Mouse (Mus musculus): Measurements from ENCODE around the gene Pdlim7. TPM values are rescaled to one million over a fixed set of nuclear protein-coding genes. Genes with fewer than 3 reads are reported as not detected.
A peak's percentile ranks its signal among the peaks of the same experiment; 100 is the strongest.

The Pdlim7 gene
- polyA plus RNA-seq, 1 experiment: 60.2 TPM

DNA sequence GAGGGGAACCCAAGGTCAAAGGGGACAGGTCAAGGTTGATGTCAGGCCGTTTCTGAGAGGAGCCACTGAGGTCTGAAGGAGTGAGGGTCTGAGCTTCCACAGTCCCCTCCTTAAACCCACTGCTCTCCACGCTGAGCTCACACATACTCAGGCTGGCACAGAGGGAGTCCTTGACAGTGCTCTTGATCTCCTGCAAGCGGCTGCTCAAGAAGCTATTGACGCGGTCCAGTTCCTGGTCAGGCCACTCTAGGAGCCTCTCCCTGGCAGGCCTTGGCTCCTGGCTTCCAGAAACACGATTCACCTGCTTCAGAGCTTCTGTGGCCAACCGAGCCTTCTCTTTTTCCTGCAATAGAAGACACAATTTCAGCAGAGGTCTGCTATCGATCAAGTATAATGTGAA, 30.0 kb upstream of the Pdlim7 start:
- WGBS: 88% methylated on average over 8 of the region's 8 CpGs
- Histone ChIP-seq H3K27ac (ENCODE audit: insufficient read depth, low read depth, low read length) (no peak overlapping the region), H3K27me3 (ENCODE audit: control insufficient read depth, insufficient read depth, low read length) (no peaks in the 10 kb centered on the region), H3K4me3 (ENCODE audit: low read depth, low read length) (no peak overlapping the region), H3K4me1 (ENCODE audit: control insufficient read depth, insufficient read depth, insufficient read length, low read length) (no peaks in the 10 kb centered on the region), H3K36me3 (ENCODE audit: control insufficient read depth, insufficient read depth, low read length) (peaks cover 45% of the 10 kb centered on the region)
- TF ChIP-seq CTCF (IDR thresholded peaks at IDR 0.05; ENCODE audit: extremely low read depth, insufficient read length, insufficient replicate concordance, low read depth, low read length): no peak
- TF ChIP-seq POLR2A (IDR thresholded peaks at IDR 0.05; ENCODE audit: low read depth, low read length): no peak

DNA sequence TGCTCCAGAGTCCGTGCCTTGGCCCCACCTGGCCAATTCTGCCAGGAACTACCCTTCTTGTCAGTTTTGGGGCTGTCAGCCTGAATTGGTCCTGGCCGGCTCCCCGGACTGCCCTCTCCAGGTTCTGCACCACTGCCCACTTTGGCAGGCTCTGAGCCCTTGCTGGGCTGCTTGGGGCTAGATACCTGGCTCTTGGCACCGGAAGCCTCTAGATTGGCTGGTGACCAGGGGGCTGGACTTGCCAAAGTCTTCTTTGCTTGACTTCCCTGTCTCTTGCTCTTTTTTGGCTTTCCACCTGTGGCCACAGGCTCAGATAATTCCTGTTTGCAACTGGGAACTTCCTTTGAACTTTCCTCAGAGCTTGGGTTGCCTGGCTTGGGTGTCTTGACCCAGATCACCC, 29.4 kb upstream of the Pdlim7 start:
- H3K27me3 ChIP-seq (ENCODE audit: control insufficient read depth, insufficient read depth, low read length): no peaks in the 10 kb centered on the region
- peaks cover 45% of the 10 kb centered on the region for H3K36me3 ChIP-seq (ENCODE audit: control insufficient read depth, insufficient read depth, low read length)
- H3K4me1 ChIP-seq (ENCODE audit: control insufficient read depth, insufficient read depth, insufficient read length, low read length): no peaks in the 10 kb centered on the region
- TF ChIP-seq POLR2A (IDR thresholded peaks at IDR 0.05; ENCODE audit: low read depth, low read length): no peak
- TF ChIP-seq CTCF (IDR thresholded peaks at IDR 0.05; ENCODE audit: extremely low read depth, insufficient read length, insufficient replicate concordance, low read depth, low read length): no peak
- H3K27ac ChIP-seq (ENCODE audit: insufficient read depth, low read depth, low read length): no peak overlapping the region
- WGBS: 96% methylated on average over 4 of the region's 4 CpGs
- no peak overlapping the region for H3K4me3 ChIP-seq (ENCODE audit: low read depth, low read length)

DNA sequence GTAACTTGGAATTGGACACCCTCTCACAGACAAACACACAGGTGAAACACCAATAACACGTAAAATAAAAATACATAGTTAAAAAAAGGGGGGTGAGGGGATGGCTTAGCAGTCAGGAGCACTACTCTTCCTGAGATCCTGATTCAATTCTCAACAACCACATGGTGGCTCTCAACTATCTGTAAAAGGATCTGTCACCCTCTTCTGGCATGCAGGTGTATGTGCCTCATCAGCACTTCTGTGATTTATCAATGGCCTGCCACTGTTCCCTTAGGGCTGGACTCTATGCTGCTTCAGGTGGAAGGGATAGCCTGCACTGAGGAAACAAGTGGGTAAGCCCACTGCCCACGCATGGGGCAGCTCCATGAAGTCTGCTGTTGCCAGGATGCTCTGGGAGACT, 27.5 kb upstream of the Pdlim7 start:
- no peaks in the 10 kb centered on the region for H3K4me1 ChIP-seq (ENCODE audit: control insufficient read depth, insufficient read depth, insufficient read length, low read length)
- no peaks in the 10 kb centered on the region for H3K27me3 ChIP-seq (ENCODE audit: control insufficient read depth, insufficient read depth, low read length)
- no peak for TF ChIP-seq POLR2A (IDR thresholded peaks at IDR 0.05; ENCODE audit: low read depth, low read length)
- 88% methylated on average over 2 of the region's 2 CpGs for WGBS
- H3K27ac ChIP-seq (ENCODE audit: insufficient read depth, low read depth, low read length): no peak overlapping the region
- H3K36me3 ChIP-seq (ENCODE audit: control insufficient read depth, insufficient read depth, low read length): peaks cover 44% of the 10 kb centered on the region
- H3K4me3 ChIP-seq (ENCODE audit: low read depth, low read length): no peak overlapping the region

DNA sequence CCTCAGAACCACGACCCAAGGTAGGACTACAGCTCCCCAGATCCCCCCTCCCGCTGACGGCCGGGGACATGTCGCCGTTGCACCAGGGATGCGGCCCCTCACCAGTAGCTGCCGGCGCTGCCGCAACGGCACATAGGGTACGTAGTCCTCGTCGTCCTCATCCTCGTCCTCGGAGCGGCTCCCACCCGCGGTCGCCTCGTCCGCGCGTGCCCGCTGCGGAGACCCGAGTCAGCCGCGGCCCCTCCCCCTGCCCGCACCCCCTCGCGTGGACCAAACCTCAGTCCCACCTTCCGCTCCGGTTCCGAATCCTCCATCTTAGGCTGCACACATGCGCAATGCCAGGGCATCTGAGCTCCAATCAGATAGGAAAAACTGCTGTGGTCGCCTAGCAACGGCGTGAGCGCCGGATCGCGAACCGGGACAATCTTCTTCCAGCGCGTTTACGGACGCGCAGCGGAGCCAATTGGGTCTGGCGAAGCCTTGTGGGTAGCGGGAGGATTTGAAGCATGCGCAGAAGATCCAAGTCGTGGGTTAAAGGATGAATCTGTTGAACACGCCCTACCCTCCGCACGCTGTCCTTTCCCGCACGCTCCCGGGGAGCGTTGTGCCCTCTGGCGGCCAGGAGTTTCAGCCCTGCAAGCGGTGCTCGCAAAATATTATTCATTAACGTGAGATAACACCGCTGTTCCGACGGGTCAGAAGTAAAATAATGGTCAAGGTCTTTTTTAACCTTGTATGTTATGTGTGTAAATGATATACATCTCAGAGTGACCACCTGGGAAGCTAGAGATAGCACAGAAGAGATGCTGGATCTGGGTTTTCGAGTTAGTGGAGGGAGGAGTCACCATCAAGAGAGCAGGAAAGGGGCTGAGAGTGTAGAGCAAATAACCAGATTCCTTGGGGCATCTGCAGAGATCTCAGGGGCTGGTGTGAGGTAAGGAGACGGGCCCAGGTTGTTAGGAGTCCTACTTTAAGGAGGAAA, 23.0 kb upstream of the Pdlim7 start, which contains the start of gene Ddx41:
TSS of gene Ddx41 (minus strand) at position 465 of the 982 bp plus-strand sequence.
- Histone ChIP-seq H3K36me3 (ENCODE audit: control insufficient read depth, insufficient read depth, low read length) (peaks cover 35% of the 10 kb centered on the region), H3K27ac (ENCODE audit: insufficient read depth, low read depth, low read length) (no peak within 1 kb of the TSS), H3K4me1 (ENCODE audit: control insufficient read depth, insufficient read depth, insufficient read length, low read length) (peaks cover 9% of the 10 kb centered on the region), H3K4me3 (ENCODE audit: low read depth, low read length) (peak within 1 kb of the TSS; percentile 84), H3K27me3 (ENCODE audit: control insufficient read depth, insufficient read depth, low read length) (no peaks in the 10 kb centered on the region)
- TF ChIP-seq CTCF (IDR thresholded peaks at IDR 0.05; ENCODE audit: extremely low read depth, insufficient read length, insufficient replicate concordance, low read depth, low read length) (peak; percentile 91), POLR2A (IDR thresholded peaks at IDR 0.05; ENCODE audit: low read depth, low read length) (peak; percentile 55; the same call in 1 of the 2 replicates)
- under 1% methylated on average over 70 of the region's 70 CpGs for WGBS

DNA sequence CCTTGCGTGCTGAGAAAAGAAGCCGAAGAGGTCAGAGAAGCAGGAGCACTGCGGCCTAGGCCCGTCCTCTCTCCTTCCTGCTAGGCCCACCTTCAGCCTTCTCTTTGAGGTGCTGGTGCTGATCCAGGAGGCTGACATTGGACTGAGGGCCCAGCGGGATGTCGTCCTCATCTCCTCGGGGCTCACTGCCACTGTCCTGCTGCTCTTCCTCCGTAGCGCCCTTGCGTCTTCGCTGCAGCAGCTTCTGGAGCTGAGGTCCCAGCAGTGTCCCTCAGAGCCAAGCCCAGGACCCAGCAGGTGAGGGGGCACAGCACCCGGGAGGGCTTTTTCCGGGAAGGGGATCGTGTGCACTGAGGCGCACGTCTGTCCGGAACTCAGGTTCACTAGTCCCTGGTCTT, 22.3 kb upstream of the Pdlim7 start:
- no peaks in the 10 kb centered on the region for H3K27me3 ChIP-seq (ENCODE audit: control insufficient read depth, insufficient read depth, low read length)
- H3K36me3 ChIP-seq (ENCODE audit: control insufficient read depth, insufficient read depth, low read length): peaks cover 34% of the 10 kb centered on the region
- TF ChIP-seq POLR2A (IDR thresholded peaks at IDR 0.05; ENCODE audit: low read depth, low read length) (no peak), CTCF (IDR thresholded peaks at IDR 0.05; ENCODE audit: extremely low read depth, insufficient read length, insufficient replicate concordance, low read depth, low read length) (no peak)
- peaks cover 9% of the 10 kb centered on the region for H3K4me1 ChIP-seq (ENCODE audit: control insufficient read depth, insufficient read depth, insufficient read length, low read length)
- peak overlapping the region; percentile 84 for H3K4me3 ChIP-seq (ENCODE audit: low read depth, low read length)
- H3K27ac ChIP-seq (ENCODE audit: insufficient read depth, low read depth, low read length): no peak overlapping the region
- WGBS: 16% methylated on average over 17 of the region's 17 CpGs

DNA sequence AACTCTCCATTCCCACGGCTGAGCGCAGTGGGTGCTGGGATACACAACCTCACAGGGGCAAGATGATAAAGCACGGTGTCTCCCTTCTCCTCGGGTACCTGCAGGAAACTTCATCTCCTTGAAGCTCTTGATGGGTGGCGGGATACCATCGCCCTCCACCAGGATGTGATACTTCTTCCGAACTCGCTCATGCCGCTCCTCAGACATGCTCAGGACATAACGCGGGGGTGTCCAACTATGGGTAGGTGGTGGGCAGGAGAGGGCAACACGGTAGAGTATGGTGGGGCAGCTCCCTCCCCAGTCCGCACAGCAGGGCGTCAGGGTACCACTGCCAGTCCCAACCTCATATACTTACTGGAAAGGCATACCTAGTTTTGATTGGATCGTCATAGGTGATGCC, 21.7 kb upstream of the Pdlim7 start:
- 93% methylated on average over 15 of the region's 15 CpGs for WGBS
- H3K36me3 ChIP-seq (ENCODE audit: control insufficient read depth, insufficient read depth, low read length): peaks cover 38% of the 10 kb centered on the region
- peaks cover 9% of the 10 kb centered on the region for H3K4me1 ChIP-seq (ENCODE audit: control insufficient read depth, insufficient read depth, insufficient read length, low read length)
- H3K4me3 ChIP-seq (ENCODE audit: low read depth, low read length): peak overlapping the region; percentile 84
- H3K27me3 ChIP-seq (ENCODE audit: control insufficient read depth, insufficient read depth, low read length): no peaks in the 10 kb centered on the region
- no peak overlapping the region for H3K27ac ChIP-seq (ENCODE audit: insufficient read depth, low read depth, low read length)
- TF ChIP-seq POLR2A (IDR thresholded peaks at IDR 0.05; ENCODE audit: low read depth, low read length): no peak
- no peak for TF ChIP-seq CTCF (IDR thresholded peaks at IDR 0.05; ENCODE audit: extremely low read depth, insufficient read length, insufficient replicate concordance, low read depth, low read length)

DNA sequence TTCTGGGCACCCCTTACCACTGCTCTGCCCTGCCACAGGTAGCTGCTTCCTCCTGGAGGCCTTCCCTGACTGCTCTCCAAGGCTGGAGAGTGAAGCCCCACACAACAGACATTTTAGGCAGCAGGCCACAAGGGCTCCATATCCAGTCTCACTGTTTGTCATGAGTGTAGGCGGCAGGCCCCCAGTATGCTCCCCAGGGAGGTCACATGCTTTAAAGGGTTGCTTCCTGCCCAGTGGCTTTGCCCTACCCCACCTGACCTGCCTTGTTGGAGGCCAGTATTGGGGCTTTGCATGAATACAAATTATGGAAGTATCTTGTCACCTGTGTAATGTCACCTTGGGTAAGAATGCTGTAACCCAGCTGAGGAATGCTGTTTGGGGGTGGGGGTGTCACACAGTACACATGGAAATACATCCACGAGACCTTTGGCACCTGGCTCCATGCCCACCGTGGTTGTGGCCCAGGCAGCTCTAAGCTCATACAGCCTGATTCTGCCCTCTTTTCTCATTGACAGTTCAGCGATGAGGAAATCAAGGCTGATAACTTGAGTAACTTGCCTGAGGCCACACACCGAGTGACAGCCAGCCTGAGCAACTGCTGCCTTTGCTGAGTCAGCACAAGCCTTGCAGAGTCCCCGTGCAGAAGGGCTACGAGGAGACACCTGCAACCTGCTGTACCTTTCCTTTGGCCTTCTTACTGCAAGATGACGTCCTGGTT, 15.9 kb upstream of the Pdlim7 start, which contains the start of gene Dok3:
TSS of gene Dok3 (minus strand) at position 99 of the 718 bp plus-strand sequence.
- Histone ChIP-seq H3K36me3 (ENCODE audit: control insufficient read depth, insufficient read depth, low read length) (peaks cover 32% of the 10 kb centered on the region), H3K27me3 (ENCODE audit: control insufficient read depth, insufficient read depth, low read length) (no peaks in the 10 kb centered on the region), H3K4me1 (ENCODE audit: control insufficient read depth, insufficient read depth, insufficient read length, low read length) (peaks cover 2% of the 10 kb centered on the region), H3K4me3 (ENCODE audit: low read depth, low read length) (peak within 1 kb of the TSS; percentile 56), H3K27ac (ENCODE audit: insufficient read depth, low read depth, low read length) (peak within 1 kb of the TSS; percentile 71)
- no peak for TF ChIP-seq CTCF (IDR thresholded peaks at IDR 0.05; ENCODE audit: extremely low read depth, insufficient read length, insufficient replicate concordance, low read depth, low read length)
- TF ChIP-seq POLR2A (IDR thresholded peaks at IDR 0.05; ENCODE audit: low read depth, low read length): no peak
- WGBS: 42% methylated on average over 8 of the region's 8 CpGs
